ENCODE assay signal across 21 mouse cellular contexts in genomic region chr11:83262673-83263072, GRCm38 (mm10). TPM values are rescaled to one million over a fixed set of nuclear protein-coding genes. Genes with fewer than 3 reads are reported as not detected.
DNase-seq lines count a peak whose midpoint lies in the region; ATAC-seq and TF ChIP-seq lines count a peak whose summit lies in the region.
"Had no signal": no experiment of that assay in that cellular context is flagged by ENCODE, and none has a peak within 500 bp of the region (broad histone marks: within the 10 kb centered on the region; RNA-seq: fewer than 3 reads in every experiment).

No protein-coding gene starts in this region.

- DNase-seq in G1E (ENCODE audit: low spot score): no peak
- DNase-seq in c-Kit-negative CD71-positive TER-119-positive erythroid progenitor cells, embryonic 14.5 days (ENCODE audit: low read depth, low spot score): peak; percentile 63
- DNase-seq in liver, embryonic 11.5 days (ENCODE audit: low spot score): no peak
- peak; percentile 33 to 63 for DNase-seq in spleen, postnatal 4 days (ENCODE audit: low spot score in 2 of 2)
- no peak for DNase-seq in layer of hippocampus, adult 18-20 months (ENCODE audit: low spot score in 2 of 2)
- DNase-seq in embryo, embryonic 9.5 days (ENCODE audit: extremely low spot score): no peak
- DNase-seq in gastrocnemius, postnatal 14 days: no peak
- DNase-seq: adrenal gland, postnatal 14 days; cerebellum, adult 11 months; gastrocnemius, postnatal 25 days; kidney, adult 9 months had no signal

- H3K27me3 ChIP-seq in G1E (ENCODE audit: insufficient read depth, low read length): no peaks in the 10 kb centered on the region
- H3K27me3 ChIP-seq in liver, embryonic 11.5 days (replicated peaks; ENCODE audit: control insufficient read depth, insufficient read depth, low read length): no peaks in the 10 kb centered on the region
- H3K27me3 ChIP-seq: embryonic facial prominence, embryonic 15.5 days; limb, embryonic 12.5 days; neural tube, embryonic 12.5 days had no signal

- no peak for TF ChIP-seq CTCF in G1E (IDR thresholded peaks at IDR 0.05; ENCODE audit: low read depth, low read length)

- WGBS in liver, embryonic 11.5 days: 83% methylated on average over 1 of the region's 1 CpGs

- H3K4me3 ChIP-seq in G1E (ENCODE audit: low read depth, low read length): no peak overlapping the region; the same call in 1 of the 2 replicates
- no peak overlapping the region for H3K4me3 ChIP-seq in liver, embryonic 11.5 days (ENCODE audit: low read depth, low read length)
- H3K4me3 ChIP-seq: embryonic facial prominence, embryonic 15.5 days; heart, embryonic 10.5 days; limb, embryonic 12.5 days; neural tube, embryonic 12.5 days had no signal

- intact Hi-C loops in gastrocnemius, postnatal 14 days (cut with DNase I; ENCODE audit: low total_unique reads): no loop called here

- no peak overlapping the region for H3K9ac ChIP-seq in liver, embryonic 11.5 days (ENCODE audit: low read depth, low read length)
- H3K9ac ChIP-seq: embryonic facial prominence, embryonic 15.5 days; limb, embryonic 12.5 days; neural tube, embryonic 12.5 days had no signal

- H3K4me1 ChIP-seq in G1E (ENCODE audit: insufficient read depth, low read depth, low read length): peaks cover 32% of the 10 kb centered on the region
- peaks cover 9% of the 10 kb centered on the region for H3K4me1 ChIP-seq in liver, embryonic 11.5 days (replicated peaks; ENCODE audit: control insufficient read depth, insufficient read depth, low read length)
- H3K4me1 ChIP-seq: embryonic facial prominence, embryonic 15.5 days; heart, embryonic 10.5 days; limb, embryonic 12.5 days; neural tube, embryonic 12.5 days had no signal

- peak; percentile 54; the same call in 1 of the 2 replicates for ATAC-seq in G1E (ENCODE audit: extremely low read depth, insufficient number of reproducible peaks, low FRiP score, poor library complexity, severe bottlenecking)
- ATAC-seq in liver, embryonic 11.5 days (replicated peaks; ENCODE audit: low FRiP score): peak; percentile 90
- ATAC-seq: forebrain, embryonic 16.5 days had no signal

- H3K4me2 ChIP-seq in liver, embryonic 11.5 days: peak overlapping the region; percentile 26
- H3K4me2 ChIP-seq: embryonic facial prominence, embryonic 15.5 days; limb, embryonic 12.5 days; neural tube, embryonic 12.5 days had no signal

- H3K36me3 ChIP-seq in G1E (replicated peaks): peaks cover 17% of the 10 kb centered on the region
- H3K36me3 ChIP-seq in liver, embryonic 11.5 days (ENCODE audit: control insufficient read depth, insufficient read depth, low read length): no peaks in the 10 kb centered on the region
- H3K36me3 ChIP-seq: embryonic facial prominence, embryonic 15.5 days; heart, embryonic 10.5 days; limb, embryonic 12.5 days; neural tube, embryonic 12.5 days had no signal

- H3K27ac ChIP-seq in liver, embryonic 11.5 days (ENCODE audit: low read depth, low read length): peak overlapping the region; percentile 57
- H3K27ac ChIP-seq: embryonic facial prominence, embryonic 15.5 days; heart, embryonic 10.5 days; limb, embryonic 12.5 days; neural tube, embryonic 12.5 days; stomach, postnatal 0 days had no signal

- no peaks in the 10 kb centered on the region for H3K9me3 ChIP-seq in G1E (replicated peaks)
- H3K9me3 ChIP-seq in liver, embryonic 11.5 days (ENCODE audit: control insufficient read depth, low read length): no peaks in the 10 kb centered on the region
- H3K9me3 ChIP-seq: embryonic facial prominence, embryonic 15.5 days; heart, embryonic 10.5 days; limb, embryonic 12.5 days; neural tube, embryonic 12.5 days had no signal

RNA-seq across cellular contexts. Expression of gene Slfn14, which starts 23.9 kb away (rescaled TPM):
- total RNA-seq in G1E (2014; fragmentation: Nextera tagmentation) (9.4 and 25.5 TPM in 2 replicates), G1E (2017) (1.8 and 2.1 TPM in 2 replicates)
- 0.10 and 0.17 TPM in 2 replicates for polyA plus RNA-seq in G1E (2012)
- polyA plus RNA-seq in liver, embryonic 11.5 days (2014; fragmentation: Nextera tagmentation; extraction: Ambion mirVana): 2.1 and 2.4 TPM in 2 replicates
- total RNA-seq in layer of hippocampus, adult 18-20 months (2021): not detected
- not detected for total RNA-seq in gastrocnemius, postnatal 14 days (2021)
- total RNA-seq: gastrocnemius, postnatal 25 days; hematopoietic stem cell, adult 5-6 weeks; left cerebral cortex, adult 8-10 months; megakaryocyte, adult 5-6 weeks had no signal
- polyA plus RNA-seq: forebrain, embryonic 16.5 days; large intestine, adult 2 months had no signal

RNA-seq across cellular contexts. Expression of gene Ap2b1, which starts 36.2 kb away (rescaled TPM):
- 92.6 and 113 TPM in 2 replicates for total RNA-seq in G1E (2014; fragmentation: Nextera tagmentation)
- 68.5 and 76.5 TPM in 2 replicates for total RNA-seq in G1E (2017)
- 17.5 and 17.8 TPM in 2 replicates for polyA plus RNA-seq in G1E (2012)
- polyA plus RNA-seq in liver, embryonic 11.5 days (2014; fragmentation: Nextera tagmentation; extraction: Ambion mirVana): 52.2 and 56.3 TPM in 2 replicates
- 100 to 1,000 TPM; 320 to 324 TPM for total RNA-seq in layer of hippocampus, adult 18-20 months (2021)
- 10 to 100 TPM; 34.3 to 35.7 TPM for total RNA-seq in gastrocnemius, postnatal 14 days (2021)

RNA-seq across cellular contexts. Expression of gene Pex12, which starts 39.7 kb away (rescaled TPM):
- total RNA-seq in G1E (2014; fragmentation: Nextera tagmentation): 6.8 and 8.6 TPM in 2 replicates
- total RNA-seq in G1E (2017): 7.1 and 8.7 TPM in 2 replicates
- 2.7 and 3.0 TPM in 2 replicates for polyA plus RNA-seq in G1E (2012)
- 12.4 and 13.7 TPM in 2 replicates for polyA plus RNA-seq in liver, embryonic 11.5 days (2014; fragmentation: Nextera tagmentation; extraction: Ambion mirVana)
- total RNA-seq in layer of hippocampus, adult 18-20 months (2021): 10 to 100 TPM in 1 of 2 experiments, 1 to 10 TPM in 1; 9.9 to 12.9 TPM
- 10 to 100 TPM; 11.1 to 13.8 TPM for total RNA-seq in gastrocnemius, postnatal 14 days (2021)

Comparison
In these comparisons a context has a peak if more than half of its experiments do, and no peak if none do; other contexts are left out.
1. DNase-seq: peak in c-Kit-negative CD71-positive TER-119-positive erythroid progenitor cells, embryonic 14.5 days (single experiment) and spleen, postnatal 4 days (2 of 2); none in G1E (single experiment), liver, embryonic 11.5 days (single experiment), layer of hippocampus, adult 18-20 months (0 of 2), embryo, embryonic 9.5 days (single experiment) and gastrocnemius, postnatal 14 days (single experiment).